Mouse (Mus musculus) adrenal gland, adult 2 months (tissue): ENCODE measurements around the gene Rest. TPM values are rescaled to one million over a fixed set of nuclear protein-coding genes. Genes with fewer than 3 reads are reported as not detected.

Experiments used
- DNase-seq: peaks from one replicate; pipeline ENCODE4 v3.0.0; 2021
- polyA plus RNA-seq: library from polyadenylated mRNA; depleted of rRNA; stranded (reverse); fragments of >200 nt; gene quantifications from 2 replicates; pipeline ENCODE4 v1.2.3, GENCODE M21; 2012
- total RNA-seq, 2 experiments: library from RNA; stranded (reverse); gene quantifications; 2 replicates each; pipeline ENCODE4 v1.2.3; 2021

Gene Rest
- total and polyA plus RNA-seq, 3 experiments: 7.8 to 19.6 (median 18.9) TPM

DNA sequence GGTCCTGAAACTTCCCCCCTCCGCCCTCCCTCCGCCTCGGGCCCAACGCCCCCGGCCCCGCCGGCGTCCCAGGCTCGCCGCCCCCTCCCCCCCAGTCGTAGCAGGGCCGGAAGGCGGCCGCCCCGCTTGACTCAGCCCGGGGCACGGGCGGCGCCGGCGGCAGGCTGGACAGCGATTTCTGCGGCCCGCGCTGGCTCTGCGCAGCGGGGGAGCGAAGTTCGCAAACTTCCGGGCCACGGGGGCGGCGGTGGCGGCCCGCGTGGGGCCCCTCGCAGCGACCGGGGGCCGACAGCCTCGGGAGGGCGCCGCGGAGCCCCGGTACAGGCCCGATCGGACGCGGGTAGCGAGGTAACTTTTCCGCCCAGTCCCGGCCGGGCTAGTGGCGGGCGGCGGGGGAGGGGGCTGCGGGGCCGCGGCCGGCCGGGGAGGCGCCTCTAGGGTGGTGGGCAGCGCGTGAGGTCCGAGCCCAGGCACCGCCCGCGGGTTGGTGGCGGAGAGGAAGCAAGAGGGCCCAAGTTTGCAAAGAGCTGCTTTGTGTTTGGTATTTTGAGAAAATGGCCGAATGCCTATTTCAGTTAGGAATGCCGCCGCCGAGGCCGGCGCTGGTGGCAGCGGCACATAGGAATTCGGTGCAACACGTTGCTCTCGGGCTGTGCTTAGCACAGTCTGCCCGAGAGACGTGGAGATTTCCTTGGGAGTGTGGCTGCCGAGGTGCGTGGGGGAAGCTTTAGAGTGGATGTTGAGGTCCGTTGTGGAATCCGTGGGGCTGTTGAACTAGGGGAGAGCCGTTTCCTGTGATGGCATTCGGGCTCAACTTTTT is 985 bp downstream of the Rest start:
- peak; percentile 81 for DNase-seq

- no peak for DNase-seq
Observed at GRCm38 (mm10) chr5:77266886-77267401, 1.7 kb downstream of the Rest start.

DNA sequence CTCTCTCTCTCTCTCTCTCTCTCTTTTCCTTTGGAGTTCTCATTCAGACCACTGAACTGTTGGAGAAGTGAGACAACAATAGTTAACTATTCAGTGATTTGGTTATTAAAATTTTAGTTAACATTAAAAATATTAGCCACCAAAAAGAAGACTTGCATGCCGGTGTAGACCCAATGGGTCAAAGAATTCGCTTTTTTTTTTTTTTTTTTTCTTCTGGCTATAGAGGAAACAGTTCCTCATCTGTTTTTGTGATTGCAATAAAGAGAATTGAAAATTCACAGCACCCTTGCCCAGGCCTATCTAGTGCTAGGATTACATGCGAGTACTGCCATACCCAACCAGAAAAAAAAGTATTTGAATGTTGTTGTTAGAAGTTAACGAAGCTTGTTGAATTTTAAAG is 2.1 kb downstream of the Rest start:
- DNase-seq: no peak

DNA sequence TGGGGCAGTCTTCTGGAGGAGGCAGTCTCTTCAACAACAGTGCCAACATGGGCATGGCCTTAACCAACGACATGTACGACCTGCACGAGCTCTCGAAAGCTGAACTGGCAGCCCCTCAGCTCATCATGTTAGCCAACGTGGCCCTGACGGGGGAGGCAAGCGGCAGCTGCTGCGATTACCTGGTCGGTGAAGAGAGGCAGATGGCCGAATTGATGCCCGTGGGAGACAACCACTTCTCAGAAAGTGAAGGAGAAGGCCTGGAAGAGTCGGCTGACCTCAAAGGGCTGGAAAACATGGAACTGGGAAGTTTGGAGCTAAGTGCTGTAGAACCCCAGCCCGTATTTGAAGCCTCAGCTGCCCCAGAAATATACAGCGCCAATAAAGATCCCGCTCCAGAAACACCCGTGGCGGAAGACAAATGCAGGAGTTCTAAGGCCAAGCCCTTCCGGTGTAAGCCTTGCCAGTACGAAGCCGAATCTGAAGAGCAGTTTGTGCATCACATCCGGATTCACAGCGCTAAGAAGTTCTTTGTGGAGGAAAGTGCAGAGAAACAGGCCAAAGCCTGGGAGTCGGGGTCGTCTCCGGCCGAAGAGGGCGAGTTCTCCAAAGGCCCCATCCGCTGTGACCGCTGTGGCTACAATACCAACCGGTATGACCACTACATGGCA is 2.8 kb downstream of the Rest start:
- no peak for DNase-seq

GRCm38 (mm10) chr5:77269399-77269798 is 4.1 kb downstream of the Rest start:
- DNase-seq: no peak

GRCm38 (mm10) chr5:77273151-77273550 is 7.9 kb downstream of the Rest start:
- DNase-seq: no peak

DNA sequence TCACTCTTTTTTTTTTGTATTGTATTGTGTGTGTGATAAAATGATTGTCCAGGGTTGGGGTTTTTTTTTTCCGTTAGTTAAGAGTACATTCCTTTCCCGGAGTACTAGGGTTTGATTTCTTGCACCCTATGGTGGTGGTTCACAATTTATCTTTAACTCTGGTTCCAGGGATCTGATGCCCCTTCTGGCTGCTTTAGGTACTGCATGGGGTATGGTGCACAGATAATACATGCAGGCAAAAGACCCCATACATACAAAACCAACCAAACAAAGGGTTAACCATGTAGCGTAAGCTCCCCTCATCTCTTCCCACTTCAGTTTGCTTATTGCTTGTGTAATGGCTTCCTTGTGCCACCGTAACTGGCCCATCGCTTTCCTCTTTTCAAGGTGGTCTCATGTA is 10.7 kb downstream of the Rest start:
- DNase-seq: no peak

- no peak for DNase-seq
Observed at GRCm38 (mm10) chr5:77277204-77277603, 11.9 kb downstream of the Rest start.

GRCm38 (mm10) chr5:77281518-77282174 is 16.4 kb downstream of the Rest start:
- no peak for DNase-seq

DNA sequence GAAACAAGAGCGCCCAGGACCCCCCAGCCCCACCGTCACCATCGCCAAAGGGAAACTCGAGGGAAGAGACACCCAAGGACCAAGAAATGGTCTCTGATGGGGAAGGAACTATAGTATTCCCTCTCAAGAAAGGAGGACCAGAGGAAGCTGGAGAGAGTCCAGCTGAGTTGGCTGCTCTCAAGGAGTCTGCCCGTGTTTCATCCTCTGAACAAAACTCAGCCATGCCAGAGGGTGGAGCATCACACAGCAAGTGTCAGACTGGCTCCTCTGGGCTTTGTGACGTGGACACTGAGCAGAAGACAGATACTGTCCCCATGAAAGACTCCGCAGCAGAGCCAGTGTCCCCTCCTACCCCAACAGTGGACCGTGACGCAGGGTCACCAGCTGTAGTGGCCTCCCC is 17.0 kb downstream of the Rest start:
- DNase-seq: no peak

DNA sequence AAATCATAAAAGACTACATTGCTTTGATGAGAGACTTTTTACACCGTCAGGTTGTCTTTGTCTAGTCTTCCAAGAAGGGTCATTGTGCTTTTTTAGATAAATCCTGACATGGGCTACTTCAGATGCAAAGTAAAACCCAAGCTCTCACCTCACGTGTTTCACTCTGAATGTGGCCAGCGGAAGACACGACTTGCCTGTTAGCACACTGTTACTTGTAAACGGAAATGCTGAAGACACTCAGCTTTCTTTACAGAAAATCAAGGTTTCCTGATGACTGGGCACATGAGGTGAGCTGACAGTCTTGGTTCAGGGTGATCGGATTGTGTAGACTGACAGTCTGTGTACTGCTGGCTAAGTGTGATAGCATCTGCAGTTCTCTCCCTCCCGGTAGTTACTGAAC is 20.4 kb downstream of the Rest start:
- DNase-seq: no peak

DNA sequence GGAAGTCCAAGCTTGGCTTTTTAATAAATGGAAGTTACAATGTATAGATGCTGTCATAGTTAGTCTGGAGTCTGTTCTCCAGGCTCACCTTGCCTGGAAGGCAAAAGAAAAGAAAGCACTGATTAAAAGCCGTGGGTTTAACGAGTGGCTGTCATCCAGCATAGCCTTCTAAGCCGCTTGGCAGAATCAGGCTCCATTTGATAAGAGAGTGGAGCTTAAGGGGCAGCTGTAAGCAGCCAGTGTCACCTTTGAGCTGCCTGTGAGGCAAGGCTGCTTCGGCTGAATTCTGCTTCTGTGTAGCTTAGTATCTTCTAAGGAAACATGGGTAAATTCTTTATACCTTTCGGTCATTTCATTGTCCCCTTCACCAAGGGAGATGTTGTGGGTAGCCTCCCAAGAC is 21.6 kb downstream of the Rest start:
- DNase-seq: no peak

GRCm38 (mm10) chr5:77287901-77288300 is 22.6 kb downstream of the Rest start:
- no peak for DNase-seq

- no peak for DNase-seq
Observed at GRCm38 (mm10) chr5:77289686-77290085, 24.4 kb downstream of the Rest start.

DNA sequence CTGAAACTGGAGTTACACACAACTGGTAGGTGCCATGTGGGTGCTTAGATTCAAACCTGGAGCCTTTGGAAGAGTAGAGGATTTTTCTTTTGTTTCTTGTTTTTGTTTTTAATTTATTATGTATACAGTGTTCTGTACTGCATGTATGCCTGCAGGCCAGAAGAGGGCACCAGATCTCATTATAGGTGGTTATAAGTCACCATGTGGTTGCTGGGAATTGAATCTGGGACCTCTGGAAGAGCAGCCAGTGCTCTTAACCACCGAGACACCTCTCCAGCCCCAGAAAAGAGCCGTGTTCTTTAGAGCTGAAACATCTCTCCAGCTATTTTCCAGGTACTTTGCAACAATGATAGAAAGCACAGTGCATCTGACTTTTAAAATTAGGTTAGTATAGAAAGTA is 25.3 kb downstream of the Rest start:
- no peak for DNase-seq

- no peak for DNase-seq
Observed at GRCm38 (mm10) chr5:77292803-77293522, 27.7 kb downstream of the Rest start.

DNA sequence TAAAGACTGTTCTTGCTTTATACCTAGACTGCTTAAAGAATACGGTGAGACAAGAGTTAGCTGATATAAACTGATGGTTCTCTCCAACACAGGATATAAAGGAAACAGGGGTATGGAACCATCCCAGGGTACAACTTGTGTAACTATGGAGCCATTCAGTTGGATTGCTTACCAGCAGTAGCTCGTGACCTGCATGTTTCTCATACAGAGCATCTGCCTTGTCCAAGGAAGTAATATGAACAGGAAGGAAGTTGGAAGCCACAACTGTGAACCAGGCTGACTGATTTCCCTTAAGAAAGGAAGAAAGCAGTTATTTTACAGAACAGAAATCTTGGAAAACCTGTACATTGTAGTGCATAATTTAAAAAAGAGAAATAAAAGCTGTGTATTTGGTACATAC is 34.2 kb downstream of the Rest start:
- no peak for DNase-seq

DNA sequence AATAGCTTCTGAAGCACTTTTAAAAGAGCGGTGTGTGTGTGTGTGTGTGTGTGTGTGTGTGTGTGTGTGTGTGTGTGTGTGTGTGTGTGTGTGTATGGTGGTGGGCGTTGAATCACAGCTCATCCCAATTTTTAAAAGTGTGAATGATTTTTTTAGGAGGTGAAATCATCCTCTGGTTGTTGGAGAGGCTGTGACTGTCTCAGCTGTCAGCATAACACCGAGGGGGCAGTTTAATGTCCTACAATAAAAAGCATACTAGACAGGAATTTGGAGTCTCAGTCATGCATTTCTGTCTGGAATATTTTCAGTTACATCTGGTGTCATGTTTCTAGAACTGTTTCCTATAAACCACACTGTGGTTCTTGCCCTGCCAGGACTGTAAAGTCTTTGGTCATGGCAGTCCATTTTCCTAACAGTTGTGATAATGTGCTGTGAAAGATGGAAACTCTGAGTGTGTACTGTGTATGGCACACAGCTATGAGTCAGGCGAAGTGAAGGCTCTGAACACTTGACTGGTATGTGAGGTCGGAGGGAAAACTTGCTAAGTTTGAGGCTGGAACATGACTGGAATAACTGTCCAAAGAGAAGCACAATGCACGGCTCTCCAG is 36.1 kb downstream of the Rest start:
- DNase-seq: no peak

DNA sequence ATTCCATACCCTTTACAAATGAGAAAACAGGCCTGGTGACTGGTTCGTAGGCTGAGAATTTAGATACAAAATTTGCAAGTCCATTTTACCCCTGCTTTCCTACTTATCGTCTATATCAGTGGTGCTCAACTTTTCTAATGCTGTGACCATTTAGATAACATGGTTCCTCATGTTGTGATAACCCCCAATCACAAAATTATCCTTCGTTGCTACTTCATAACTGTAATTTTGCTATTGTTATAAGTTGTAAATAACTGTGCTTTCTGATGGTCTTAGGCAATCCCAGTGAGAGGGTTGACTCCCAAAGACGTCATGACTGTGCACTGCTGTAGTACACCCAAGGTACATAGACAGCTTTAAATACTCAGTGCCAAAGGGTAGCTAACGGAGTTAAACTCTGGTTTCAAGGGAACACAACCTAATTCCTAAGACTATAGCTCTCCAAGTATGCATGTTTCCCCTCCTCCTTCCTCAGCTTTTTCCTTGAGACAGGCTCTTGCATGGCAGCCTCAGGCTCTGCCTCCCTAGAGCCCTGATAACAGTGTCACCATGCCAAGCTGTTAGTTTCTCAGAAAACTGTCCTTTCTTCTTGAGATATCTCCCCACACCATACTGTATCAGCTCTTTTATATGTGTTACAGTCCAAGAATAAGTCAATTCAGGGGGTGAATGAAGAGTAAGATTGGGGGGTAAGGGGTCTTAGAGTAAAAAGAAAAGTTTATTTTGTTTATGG is 42.7 kb downstream of the Rest start:
- DNase-seq: no peak

DNA sequence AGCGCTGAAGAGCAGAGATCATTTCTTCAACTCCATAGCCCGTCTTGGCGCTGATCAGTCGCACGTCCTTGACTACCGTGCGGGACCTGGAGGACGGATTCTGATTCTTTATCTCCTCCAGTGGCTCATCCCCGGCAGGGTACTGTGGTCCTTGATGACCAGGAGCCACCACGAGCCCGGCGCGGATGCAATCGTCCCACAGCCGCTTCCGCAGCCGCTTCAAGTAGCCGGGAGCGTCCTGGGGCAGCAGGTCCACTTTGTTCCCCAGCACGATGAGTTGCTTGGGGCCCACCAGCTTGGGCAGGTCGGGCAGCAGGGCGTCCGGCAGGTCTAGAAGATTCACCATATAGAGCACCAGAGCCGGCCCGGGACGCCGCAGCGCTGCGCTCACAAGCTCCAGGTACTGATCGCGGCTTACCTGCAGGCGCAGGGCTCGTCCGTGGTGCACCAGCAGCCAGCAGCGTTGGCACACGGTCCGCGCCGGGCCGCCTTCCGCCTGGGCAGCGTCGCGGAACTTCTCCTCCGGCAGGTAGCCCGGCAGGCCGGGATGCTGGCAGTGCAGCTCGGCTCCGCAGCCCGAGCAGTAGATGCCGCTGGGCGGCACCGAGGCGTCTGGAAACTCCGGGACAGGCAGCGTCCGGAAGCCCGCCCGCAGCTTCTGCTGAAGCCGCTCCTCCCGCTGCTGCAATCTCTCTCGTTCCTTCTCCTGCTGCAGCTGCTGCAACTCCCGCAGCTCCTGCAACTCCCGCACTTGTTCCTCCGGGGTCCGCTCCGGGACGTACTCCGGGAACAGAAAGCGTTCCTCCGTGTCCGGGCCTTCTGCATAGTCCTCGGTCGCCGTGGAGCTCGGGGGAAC is 44.0 kb downstream of the Rest start:
- peak; percentile 31 for DNase-seq
